Mouse (Mus musculus) spleen, adult 2 months (tissue): ENCODE measurements around the gene Oxtr.

Source experiments
- CTCF ChIP-seq: fragments of 200-500 bp; IDR thresholded peaks from 2 replicates; pipeline ENCODE4 v1.5.1; 2011; ENCODE audit warnings: mild to moderate bottlenecking, inconsistent platforms; ENCODE audit not compliant: insufficient read depth, insufficient read length, insufficient replicate concordance; ENCODE audit errors: extremely low read depth
- POLR2A ChIP-seq: fragments of 200-500 bp; IDR thresholded peaks from 2 replicates; pipeline ENCODE4 v1.6.1; 2011; ENCODE audit warnings: low read depth, low read length, inconsistent platforms

DNA sequence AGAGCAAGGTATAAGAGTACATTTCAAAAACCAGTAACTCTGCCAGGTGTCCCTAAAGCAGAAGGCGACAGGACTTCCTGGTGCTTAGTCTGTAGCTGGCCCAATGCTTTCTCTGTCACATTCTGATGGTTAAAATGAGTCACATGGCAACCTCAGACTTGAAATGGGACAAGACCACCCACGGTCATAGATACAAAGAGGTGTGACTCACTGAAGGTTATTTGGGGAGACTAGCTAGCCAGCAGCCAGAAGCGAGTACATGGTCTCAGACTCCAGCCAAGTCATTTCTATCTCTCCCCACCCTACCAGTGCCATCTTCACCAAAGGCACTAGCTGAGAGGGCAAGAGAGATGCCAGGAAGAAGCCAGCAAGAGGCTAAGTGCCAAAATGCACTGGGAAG, 24.3 kb downstream of the Oxtr start:
- TF ChIP-seq POLR2A, result no peak
- no peak for TF ChIP-seq CTCF
